Mouse (Mus musculus) kidney, embryonic 16.5 days (tissue): ENCODE results near the gene Scrt2. TPM values are rescaled to one million over a fixed set of nuclear protein-coding genes. Genes with fewer than 3 reads are reported as not detected.

ENCODE experiments used
- ATAC-seq: fragments of 200-750 bp; cut with Nextera tagmentation; 2 replicates; pipeline ENCODE4 v1.8.0; 2017; ENCODE audit warnings: moderate TSS enrichment; ENCODE audit not compliant: low FRiP score, low TSS enrichment
- H3K27ac ChIP-seq: fragments of 300-500 bp; sonication (generic); 2 replicates; pipeline ENCODE4 v1.5.1; 2014; ENCODE audit warnings: low read length
- H3K27me3 ChIP-seq: fragments of 300-500 bp; sonication (generic); 2 replicates; pipeline ENCODE4 v1.6.1; 2014; ENCODE audit warnings: low read length, control low read depth, mixed read lengths; ENCODE audit not compliant: insufficient read depth
- H3K36me3 ChIP-seq: fragments of 300-500 bp; sonication (generic); 2 replicates; pipeline ENCODE4 v1.6.1; 2014; ENCODE audit warnings: low read length, control low read depth, mixed read lengths; ENCODE audit not compliant: insufficient read depth
- H3K4me1 ChIP-seq: fragments of 300-500 bp; sonication (generic); 2 replicates; pipeline ENCODE4 v1.6.1; 2014; ENCODE audit warnings: low read length, control low read depth, mixed read lengths; ENCODE audit not compliant: insufficient read depth
- H3K4me2 ChIP-seq: fragments of 300-500 bp; sonication (generic); replicated peaks from 2 replicates; pipeline ENCODE4 v1.6.1; 2014; ENCODE audit warnings: low read depth, low read length
- H3K4me3 ChIP-seq: fragments of 300-500 bp; sonication (generic); 2 replicates; pipeline ENCODE4 v1.5.1; 2014; ENCODE audit warnings: mild to moderate bottlenecking, low read length
- H3K9ac ChIP-seq: fragments of 300-500 bp; sonication (generic); replicated peaks from 2 replicates; pipeline ENCODE4 v1.6.1; 2014; ENCODE audit warnings: low read length
- H3K9me3 ChIP-seq: fragments of 300-500 bp; sonication (generic); 2 replicates; pipeline ENCODE4 v1.6.1; 2016; ENCODE audit warnings: low read length, control low read depth
- whole genome bisulfite sequencing: fragments of 180-500 bp; shearing (Covaris S2); extraction: QIAGEN DNeasy Blood & Tissue Kit; methylation state at CpG from one replicate; pipeline ENCODE4 v1.1.7; 2014; 5-methylcytosine and 5-hydroxymethylcytosine counted together
- polyA plus RNA-seq: library from polyadenylated mRNA; unstranded; fragments of >200 nt; fragmentation: Nextera tagmentation; extraction: Ambion mirVana; gene quantifications from 2 replicates; pipeline ENCODE4 v1.2.1, GENCODE M21; 2015

The Scrt2 gene
- polyA plus RNA-seq, 1 experiment from 2014 or later: not detected

DNA sequence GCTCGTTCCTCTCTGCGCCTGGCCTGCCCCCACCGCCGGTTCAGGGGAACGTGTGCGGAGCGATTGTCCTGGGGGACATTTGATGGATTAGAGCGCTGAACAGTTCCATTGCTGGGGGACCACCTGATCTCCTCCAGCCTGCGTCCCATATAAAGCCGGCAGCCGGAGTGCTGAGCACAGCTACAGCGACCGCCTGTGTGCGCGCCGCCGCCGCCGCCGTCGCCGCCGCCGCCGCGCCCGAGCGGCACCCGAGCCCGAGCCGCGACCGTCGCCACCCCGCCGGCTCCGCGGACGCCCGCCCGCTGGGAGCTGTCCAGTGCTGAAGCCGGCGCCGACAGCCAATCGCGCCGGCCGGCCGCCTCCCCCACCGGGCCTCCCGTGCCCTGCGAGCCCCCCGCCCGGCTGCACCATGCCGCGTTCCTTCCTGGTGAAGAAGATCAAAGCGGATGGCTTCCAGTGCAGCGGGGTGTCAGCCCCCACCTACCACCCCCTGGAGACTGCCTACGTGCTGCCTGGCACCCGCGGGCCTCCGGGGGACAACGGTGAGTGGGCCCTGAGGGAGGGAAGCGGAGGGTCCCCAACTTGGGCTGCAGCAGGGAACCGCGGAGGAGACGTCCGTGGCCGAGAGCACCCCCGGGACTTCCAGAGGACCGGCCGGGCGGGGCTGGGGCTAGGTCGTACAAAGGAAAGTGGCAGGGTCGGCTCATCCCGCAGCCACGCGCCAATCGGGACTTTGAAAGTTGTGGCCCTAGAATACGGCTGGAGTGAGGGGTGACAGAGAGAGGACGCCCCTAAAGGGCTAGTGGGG, 516 bp downstream of the Scrt2 start:
- ATAC-seq: peak; percentile 92
- H3K4me2 ChIP-seq: peak overlapping the region; percentile 57
- peaks cover 15% of the 10 kb centered on the region for H3K4me1 ChIP-seq
- H3K9me3 ChIP-seq: no peaks in the 10 kb centered on the region
- under 1% methylated on average over 69 of the region's 81 CpGs for WGBS
- H3K36me3 ChIP-seq: no peaks in the 10 kb centered on the region
- no peak overlapping the region for H3K27ac ChIP-seq
- peak overlapping the region; percentile 38 for H3K4me3 ChIP-seq
- 0 out of 2 replicates have a peak overlapping the region, but pooled peaks have one; percentile 32 for H3K9ac ChIP-seq
- H3K27me3 ChIP-seq: peaks cover 66% of the 10 kb centered on the region

DNA sequence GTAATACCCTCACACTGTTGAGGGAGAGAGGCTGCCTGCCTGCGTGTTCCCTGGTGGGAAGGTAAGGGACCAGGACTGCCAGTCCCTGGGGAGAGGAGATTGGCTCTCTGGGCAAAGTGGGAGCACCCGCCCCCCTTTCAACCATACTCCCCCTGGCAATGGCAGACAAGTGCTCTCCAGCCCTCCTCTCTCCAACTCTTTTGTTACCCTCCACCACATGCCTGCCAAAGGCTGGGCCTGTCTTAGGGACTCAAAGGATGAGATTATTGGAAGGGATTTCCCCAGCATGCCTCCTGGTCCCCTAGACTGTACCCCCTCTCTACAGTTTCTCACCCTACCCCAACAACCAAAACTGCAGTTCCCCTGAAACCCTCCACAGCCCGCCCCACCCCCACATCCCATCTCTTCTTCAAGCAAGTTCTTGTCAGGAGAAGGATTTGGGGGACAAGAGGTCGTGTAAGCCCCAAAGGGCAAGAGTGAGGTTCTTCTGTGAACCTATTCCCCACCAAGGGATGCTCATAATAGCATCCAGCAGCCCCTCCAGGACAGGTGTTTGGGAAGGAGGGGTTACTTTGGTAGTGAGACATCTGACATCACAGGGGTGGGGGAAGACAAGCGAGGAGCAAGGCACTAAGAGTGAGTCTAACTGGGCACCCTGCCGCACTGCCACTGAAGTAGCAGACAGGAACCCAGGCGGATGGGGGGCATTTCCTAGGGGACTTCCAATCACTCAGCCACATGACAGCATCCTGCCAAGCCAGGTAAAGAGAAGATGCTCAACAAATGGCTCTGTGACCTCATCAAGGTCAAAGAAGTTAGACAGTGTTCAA, 1.3 kb downstream of the Scrt2 start:
- peak overlapping the region; percentile 57; the same call in 1 of the 2 replicates for H3K4me2 ChIP-seq
- WGBS: 21% methylated on average over 7 of the region's 7 CpGs
- ATAC-seq: no peak; the same call in 1 of the 2 replicates
- H3K27ac ChIP-seq: no peak overlapping the region
- no peaks in the 10 kb centered on the region for H3K36me3 ChIP-seq
- H3K4me3 ChIP-seq: peak overlapping the region; percentile 38; the same call in 1 of the 2 replicates
- H3K9me3 ChIP-seq: no peaks in the 10 kb centered on the region
- H3K9ac ChIP-seq: no peak overlapping the region
- peaks cover 60% of the 10 kb centered on the region for H3K27me3 ChIP-seq
- peaks cover 15% of the 10 kb centered on the region for H3K4me1 ChIP-seq

DNA sequence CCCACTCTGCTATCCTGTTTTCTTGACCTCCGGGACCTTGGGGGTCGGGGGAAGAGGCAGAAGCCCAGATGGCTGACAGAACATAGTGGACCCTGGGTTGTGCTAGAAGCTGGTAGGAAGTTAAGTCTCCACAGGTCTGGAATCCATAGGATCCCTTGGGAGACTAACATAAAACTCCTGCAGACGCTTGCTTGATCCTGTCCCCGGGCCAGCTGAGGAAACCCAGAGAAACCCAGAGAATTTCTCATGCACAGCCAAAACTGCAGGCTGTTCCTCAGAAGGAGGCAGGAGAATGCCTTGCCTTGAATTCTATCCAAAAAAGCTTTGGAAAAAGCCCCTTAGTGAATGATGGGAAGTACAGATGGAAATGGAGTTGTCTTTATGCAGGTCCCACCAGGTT, 2.1 kb downstream of the Scrt2 start:
- H3K9me3 ChIP-seq: no peaks in the 10 kb centered on the region
- H3K36me3 ChIP-seq: no peaks in the 10 kb centered on the region
- WGBS: 67% methylated on average over 4 of the region's 4 CpGs
- ATAC-seq: no peak
- no peak overlapping the region for H3K9ac ChIP-seq
- H3K27ac ChIP-seq: no peak overlapping the region
- H3K4me2 ChIP-seq: no peak overlapping the region
- H3K4me3 ChIP-seq: no peak overlapping the region
- H3K4me1 ChIP-seq: peaks cover 15% of the 10 kb centered on the region
- peaks cover 53% of the 10 kb centered on the region for H3K27me3 ChIP-seq

DNA sequence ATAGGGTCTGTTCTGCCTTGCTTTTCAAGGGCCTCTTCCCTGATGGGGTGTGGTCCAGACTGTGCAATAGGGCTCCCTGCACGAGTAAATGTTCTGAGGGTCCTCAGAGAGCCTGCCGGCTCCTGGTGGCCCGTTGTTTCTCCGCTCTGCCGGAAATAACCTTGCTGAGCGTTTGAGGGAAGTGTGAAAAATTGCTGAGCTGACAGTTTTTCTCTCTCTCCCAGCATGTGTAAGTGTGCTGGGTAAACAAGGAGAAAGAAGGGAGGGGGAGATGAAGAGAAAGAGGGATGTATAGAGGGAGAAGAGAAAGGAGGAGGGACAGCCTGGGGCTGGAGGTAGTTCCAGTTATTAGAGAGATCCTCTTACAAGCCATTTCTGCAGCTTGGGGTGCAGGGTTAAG, 3.0 kb downstream of the Scrt2 start:
- H3K27ac ChIP-seq: no peak overlapping the region
- H3K27me3 ChIP-seq: peaks cover 44% of the 10 kb centered on the region
- no peak for ATAC-seq
- H3K4me3 ChIP-seq: no peak overlapping the region
- peaks cover 15% of the 10 kb centered on the region for H3K4me1 ChIP-seq
- 43% methylated on average over 6 of the region's 6 CpGs for WGBS
- no peak overlapping the region for H3K9ac ChIP-seq
- no peaks in the 10 kb centered on the region for H3K9me3 ChIP-seq
- no peak overlapping the region for H3K4me2 ChIP-seq
- no peaks in the 10 kb centered on the region for H3K36me3 ChIP-seq

DNA sequence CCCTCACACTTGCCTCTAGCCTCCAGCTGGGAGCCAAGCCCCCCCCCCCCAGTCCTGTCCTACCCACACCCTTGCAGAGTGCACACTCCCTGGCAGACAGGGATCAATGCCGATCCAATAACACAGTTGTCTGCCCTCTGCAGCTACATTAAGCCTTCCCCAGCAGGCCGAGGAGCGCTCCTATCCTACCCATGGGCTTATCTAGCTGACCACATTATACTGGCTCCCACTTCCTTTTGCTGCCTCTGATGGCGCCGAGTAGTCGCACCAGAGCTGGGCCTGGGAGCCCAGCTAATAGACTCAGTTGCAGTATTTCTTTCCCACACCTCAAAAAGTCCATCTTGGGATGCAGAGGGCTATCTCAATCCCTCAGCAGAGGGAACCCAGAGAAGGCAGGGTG, 4.1 kb downstream of the Scrt2 start:
- Histone ChIP-seq H3K9ac (no peak overlapping the region), H3K4me1 (peaks cover 14% of the 10 kb centered on the region), H3K27ac (no peak overlapping the region), H3K4me3 (no peak overlapping the region), H3K4me2 (no peak overlapping the region), H3K9me3 (no peaks in the 10 kb centered on the region), H3K36me3 (no peaks in the 10 kb centered on the region), H3K27me3 (peaks cover 37% of the 10 kb centered on the region)
- no peak for ATAC-seq
- 80% methylated on average over 6 of the region's 6 CpGs for WGBS

DNA sequence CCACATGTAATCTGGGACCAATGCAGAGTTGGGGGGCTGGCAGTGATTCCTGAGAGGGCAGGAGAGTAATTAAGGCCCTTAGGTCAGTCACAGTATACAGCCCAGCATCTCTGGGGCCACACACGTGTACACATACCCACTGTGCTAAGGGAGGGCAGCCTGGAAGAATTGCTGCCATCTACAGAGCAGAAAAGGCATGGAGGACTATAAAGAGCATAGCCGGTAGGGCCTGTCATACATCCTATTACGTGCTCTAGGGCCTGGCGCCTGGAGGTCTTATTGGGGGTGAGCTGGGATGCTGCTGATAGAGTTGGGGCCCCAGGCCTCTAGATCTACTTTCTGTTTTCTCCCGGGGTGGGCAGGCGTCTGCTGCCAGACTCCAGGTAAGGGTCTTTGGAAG, 5.1 kb downstream of the Scrt2 start:
- no peak for ATAC-seq
- H3K4me3 ChIP-seq: no peak overlapping the region
- no peak overlapping the region for H3K27ac ChIP-seq
- no peak overlapping the region for H3K9ac ChIP-seq
- peaks cover 5% of the 10 kb centered on the region for H3K4me1 ChIP-seq
- H3K9me3 ChIP-seq: no peaks in the 10 kb centered on the region
- 70% methylated on average over 6 of the region's 6 CpGs for WGBS
- no peak overlapping the region for H3K4me2 ChIP-seq
- H3K27me3 ChIP-seq: peaks cover 38% of the 10 kb centered on the region
- no peaks in the 10 kb centered on the region for H3K36me3 ChIP-seq

DNA sequence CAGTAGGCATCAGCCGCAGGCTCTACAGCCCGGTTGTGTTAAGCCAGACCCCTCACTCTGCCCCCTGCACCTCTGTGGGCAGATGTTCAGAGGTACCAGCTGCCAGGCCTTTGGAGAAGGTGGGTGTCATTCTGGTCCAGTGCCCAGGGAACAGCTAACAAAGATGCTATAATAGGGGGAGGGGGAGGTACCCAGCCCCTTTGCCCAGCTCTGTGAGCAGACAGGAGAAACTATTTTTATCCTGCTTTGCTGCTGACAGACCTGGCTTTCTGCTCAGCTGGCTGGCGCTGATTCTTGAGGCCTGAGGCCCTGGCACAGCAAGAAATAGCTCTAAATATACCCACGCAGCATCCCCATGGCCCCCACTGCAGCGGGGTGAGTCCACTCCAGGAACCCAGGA, 5.8 kb downstream of the Scrt2 start:
- Histone ChIP-seq H3K27ac (no peak overlapping the region), H3K4me1 (peaks cover 2% of the 10 kb centered on the region), H3K4me2 (no peak overlapping the region), H3K9ac (no peak overlapping the region), H3K4me3 (no peak overlapping the region), H3K27me3 (peaks cover 41% of the 10 kb centered on the region), H3K36me3 (no peaks in the 10 kb centered on the region), H3K9me3 (no peaks in the 10 kb centered on the region)
- WGBS: 83% methylated on average over 5 of the region's 5 CpGs
- no peak for ATAC-seq

DNA sequence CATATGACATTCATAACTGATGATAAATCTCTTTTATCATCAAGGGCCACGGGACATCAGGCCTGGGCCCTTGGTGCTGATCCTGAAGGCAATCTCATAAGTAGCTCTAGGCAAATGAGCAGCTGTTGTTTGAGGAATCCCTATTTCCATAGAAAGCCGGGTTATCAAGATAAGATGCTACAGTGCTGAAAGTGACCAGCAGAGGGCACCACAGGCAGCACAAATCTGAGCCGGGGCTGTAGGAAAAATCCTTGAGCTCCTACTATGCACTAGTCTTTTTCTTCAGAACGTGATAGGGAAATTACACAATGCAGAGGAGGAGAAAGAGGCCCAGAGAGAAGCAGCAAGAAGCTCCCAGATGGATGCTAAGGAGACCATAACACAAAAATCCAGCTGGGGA, 7.7 kb downstream of the Scrt2 start:
- Histone ChIP-seq H3K4me1 (0 out of 2 replicates have a peak, but pooled peaks cover 8% of the 10 kb centered on the region), H3K27ac (no peak overlapping the region), H3K36me3 (no peaks in the 10 kb centered on the region), H3K4me2 (no peak overlapping the region), H3K4me3 (no peak overlapping the region), H3K27me3 (peaks cover 41% of the 10 kb centered on the region), H3K9ac (no peak overlapping the region), H3K9me3 (no peaks in the 10 kb centered on the region)
- no peak for ATAC-seq
- whole genome bisulfite sequencing: 12% methylated on average over 4 of the region's 4 CpGs

DNA sequence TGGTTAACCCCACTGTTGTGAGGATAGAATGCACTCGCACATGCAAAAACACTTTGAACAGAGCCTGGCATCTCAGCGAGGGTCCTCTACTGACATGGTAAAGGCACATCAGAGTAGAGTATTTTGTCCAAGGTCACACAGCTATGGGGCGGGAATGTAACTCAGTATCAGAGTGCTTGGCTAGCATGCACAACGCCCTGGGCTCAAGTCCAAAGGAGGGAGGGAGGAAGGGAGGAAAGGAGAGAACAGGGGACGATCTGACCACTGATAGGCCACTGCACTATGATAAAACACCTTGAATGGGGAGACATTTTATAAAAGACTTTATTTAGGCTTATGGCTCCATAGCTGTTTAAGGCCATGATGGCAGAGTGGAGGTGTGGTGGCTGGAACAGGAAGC, 8.3 kb downstream of the Scrt2 start:
- H3K4me1 ChIP-seq: 0 out of 2 replicates have a peak, but pooled peaks cover 8% of the 10 kb centered on the region
- no peak for ATAC-seq
- no peaks in the 10 kb centered on the region for H3K9me3 ChIP-seq
- no peaks in the 10 kb centered on the region for H3K36me3 ChIP-seq
- WGBS: 80% methylated on average over 5 of the region's 5 CpGs
- no peak overlapping the region for H3K27ac ChIP-seq
- H3K27me3 ChIP-seq: peaks cover 42% of the 10 kb centered on the region
- H3K4me2 ChIP-seq: no peak overlapping the region
- H3K4me3 ChIP-seq: no peak overlapping the region
- no peak overlapping the region for H3K9ac ChIP-seq

DNA sequence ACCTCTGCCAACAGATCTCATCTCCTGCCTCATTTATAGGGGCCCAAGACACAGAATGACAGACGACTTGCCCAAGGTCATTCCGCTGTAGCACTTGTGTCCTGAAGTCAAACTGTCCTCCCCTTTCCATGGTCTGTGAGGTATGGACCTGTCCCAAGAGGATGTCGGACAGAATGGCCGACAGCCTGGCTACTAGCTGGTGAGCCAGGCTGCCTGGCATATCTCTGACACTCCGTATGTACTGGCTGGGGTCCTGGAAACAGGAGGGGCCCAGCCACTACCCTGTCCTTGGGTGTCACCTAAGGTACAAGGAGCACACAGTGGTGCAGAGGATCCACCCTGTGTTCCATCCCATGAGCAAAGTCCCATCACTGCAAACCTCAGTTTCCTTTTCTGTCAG, 9.2 kb downstream of the Scrt2 start:
- no peak overlapping the region for H3K27ac ChIP-seq
- no peaks in the 10 kb centered on the region for H3K9me3 ChIP-seq
- ATAC-seq: no peak
- H3K27me3 ChIP-seq: peaks cover 51% of the 10 kb centered on the region
- H3K9ac ChIP-seq: no peak overlapping the region
- no peaks in the 10 kb centered on the region for H3K36me3 ChIP-seq
- no peak overlapping the region for H3K4me2 ChIP-seq
- no peak overlapping the region for H3K4me3 ChIP-seq
- peaks cover 15% of the 10 kb centered on the region for H3K4me1 ChIP-seq
- WGBS: 82% methylated on average over 5 of the region's 5 CpGs
